Mouse (Mus musculus): Measurements from ENCODE around the gene Gm45902. TPM values are rescaled to one million over a fixed set of nuclear protein-coding genes. Genes with fewer than 3 reads are reported as not detected.

Gene Gm45902
- total and polyA plus RNA-seq, 3 experiments: 0.61 to 1.0 (median 0.91) TPM

DNA sequence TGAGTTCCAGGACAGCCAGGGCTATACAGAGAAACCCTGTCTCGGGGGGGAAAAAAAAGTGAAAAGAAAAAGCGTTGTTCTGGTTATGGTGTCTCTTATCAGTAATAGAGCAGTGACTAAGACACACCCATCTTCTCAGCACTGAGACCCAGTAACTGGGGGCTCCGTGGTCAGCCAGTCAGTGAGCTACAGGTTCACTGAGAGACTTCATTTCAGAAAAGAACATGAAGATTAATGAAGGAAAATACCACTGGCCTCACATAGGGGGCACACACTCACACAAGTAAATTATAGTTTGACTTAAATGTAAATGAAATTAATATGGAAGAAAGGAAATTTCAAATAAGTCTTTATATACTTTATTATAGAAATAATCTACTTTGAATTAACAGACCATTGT lies 32.4 kb downstream of the Gm45902 start:
- WGBS: 81% methylated on average over 3 of the region's 3 CpGs
- TF ChIP-seq POLR2A (IDR thresholded peaks at IDR 0.05; ENCODE audit: insufficient read depth, low read depth, low read length) (no peak), CTCF (IDR thresholded peaks at IDR 0.05) (0 out of 2 replicates have a peak, but pooled peaks have one; percentile 18)
- intact Hi-C loops (cut with DNase I): no loop called here
- no peak for DNase-seq
- no peaks in the 10 kb centered on the region for H3K27me3 ChIP-seq (ENCODE audit: control insufficient read depth, insufficient read depth, low read length)
- no peak overlapping the region for H3K9ac ChIP-seq (ENCODE audit: low read depth, low read length)
- H3K79me2 ChIP-seq (replicated peaks; ENCODE audit: control insufficient read depth, insufficient read depth, low read length): no peaks in the 10 kb centered on the region
- H3K27ac ChIP-seq: no peak overlapping the region
- no peak overlapping the region for H3K4me3 ChIP-seq
- H3K4me1 ChIP-seq (ENCODE audit: control insufficient read depth, insufficient read depth, low read length): peaks cover 2% of the 10 kb centered on the region
- no peaks in the 10 kb centered on the region; the same call in 1 of the 2 replicates for H3K36me3 ChIP-seq (ENCODE audit: control insufficient read depth, insufficient read depth, low read length)

DNA sequence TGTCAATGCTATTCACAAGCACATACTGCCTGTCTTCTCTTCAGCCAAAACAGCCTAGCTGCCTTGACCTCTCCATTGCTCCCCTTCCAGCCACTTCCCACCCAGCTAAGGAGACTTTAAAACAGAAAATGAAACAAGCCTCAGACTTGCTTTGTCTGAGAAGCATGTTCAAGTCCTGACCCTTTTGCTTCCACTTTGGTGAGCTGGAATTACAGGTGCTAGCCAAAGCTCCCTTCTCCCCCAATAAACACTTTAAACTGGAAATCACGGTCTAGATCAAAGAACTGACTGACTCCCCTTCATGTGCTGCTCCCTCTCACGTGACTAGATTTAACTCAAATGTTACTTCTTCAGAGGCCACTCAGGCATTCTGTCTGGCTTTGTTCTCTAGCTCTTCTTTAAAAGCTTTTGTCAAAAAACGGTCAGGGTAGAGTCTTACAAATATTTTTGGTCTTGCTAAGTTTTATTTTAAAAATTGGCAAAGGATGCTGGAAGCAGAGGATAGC lies 36.8 kb downstream of the Gm45902 start:
- H3K4me1 ChIP-seq (ENCODE audit: control insufficient read depth, insufficient read depth, low read length): peaks cover 2% of the 10 kb centered on the region
- 72% methylated on average over 3 of the region's 3 CpGs for WGBS
- no peak for DNase-seq
- TF ChIP-seq CTCF (IDR thresholded peaks at IDR 0.05) (no peak), POLR2A (IDR thresholded peaks at IDR 0.05; ENCODE audit: insufficient read depth, low read depth, low read length) (no peak), EP300 (IDR thresholded peaks at IDR 0.05; ENCODE audit: insufficient read depth, low read depth, low read length) (no peak)
- intact Hi-C loops (cut with DNase I): loop anchor here (2.0 kb wide), 1 partner anchor 37 kb away; the partner anchor contains the start of genes Cdnf, Gm45902 and Hspa14
- no peak overlapping the region for H3K9ac ChIP-seq (ENCODE audit: low read depth, low read length)
- no peaks in the 10 kb centered on the region for H3K79me2 ChIP-seq (replicated peaks; ENCODE audit: control insufficient read depth, insufficient read depth, low read length)
- no peak overlapping the region for H3K4me3 ChIP-seq
- H3K36me3 ChIP-seq (ENCODE audit: control insufficient read depth, insufficient read depth, low read length): no peaks in the 10 kb centered on the region; the same call in 1 of the 2 replicates
- no peaks in the 10 kb centered on the region for H3K27me3 ChIP-seq (ENCODE audit: control insufficient read depth, insufficient read depth, low read length)
- H3K27ac ChIP-seq: no peak overlapping the region; the same call in 1 of the 2 replicates

DNA sequence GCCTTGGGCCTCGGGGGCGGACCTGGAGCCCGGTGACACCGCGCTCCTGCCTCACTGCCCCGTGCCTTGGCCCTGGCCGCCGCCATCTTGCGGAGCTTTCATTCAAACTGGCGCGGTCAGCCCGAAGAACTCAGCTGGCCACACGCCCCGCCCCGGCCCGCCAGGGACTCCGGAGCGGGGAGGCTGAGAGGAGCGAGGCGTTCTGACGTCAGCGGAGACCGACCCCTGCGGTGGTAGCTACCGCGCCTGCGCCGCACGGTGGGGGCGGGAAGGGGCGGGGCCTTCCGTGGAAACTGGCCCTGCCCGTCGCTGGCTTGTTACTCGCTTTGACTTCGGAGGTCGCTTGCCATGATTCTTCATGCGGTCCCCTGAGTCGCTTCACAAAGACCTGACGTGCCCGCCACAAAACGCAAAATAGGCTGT lies 37.7 kb downstream of the Gm45902 start, which contains the start of gene Suv39h2:
Gene Suv39h2 (minus strand): TSS at position 171 of the 423 bp plus-strand sequence.
- Histone ChIP-seq H3K9ac (ENCODE audit: low read depth, low read length) (peak within 1 kb of the TSS; percentile 84), H3K4me1 (ENCODE audit: control insufficient read depth, insufficient read depth, low read length) (peaks cover 2% of the 10 kb centered on the region), H3K79me2 (replicated peaks; ENCODE audit: control insufficient read depth, insufficient read depth, low read length) (no peaks in the 10 kb centered on the region), H3K4me3 (peak within 1 kb of the TSS; percentile 77), H3K27ac (peak within 1 kb of the TSS; percentile 76), H3K27me3 (ENCODE audit: control insufficient read depth, insufficient read depth, low read length) (no peaks in the 10 kb centered on the region), H3K36me3 (ENCODE audit: control insufficient read depth, insufficient read depth, low read length) (no peaks in the 10 kb centered on the region; the same call in 1 of the 2 replicates)
- peak; percentile 98 to 99 for DNase-seq
- TF ChIP-seq POLR2A (IDR thresholded peaks at IDR 0.05; ENCODE audit: insufficient read depth, low read depth, low read length): peak; percentile 91
- no peak for TF ChIP-seq CTCF (IDR thresholded peaks at IDR 0.05)
- intact Hi-C loops (cut with DNase I): loop anchor here (2.0 to 5.0 kb wide), 2 partner anchors 38 to 53 kb away; partner anchors contain the start of genes Cdnf, Dclre1c, Gm45902 and Hspa14
- WGBS: under 1% methylated on average over 42 of the region's 42 CpGs

DNA sequence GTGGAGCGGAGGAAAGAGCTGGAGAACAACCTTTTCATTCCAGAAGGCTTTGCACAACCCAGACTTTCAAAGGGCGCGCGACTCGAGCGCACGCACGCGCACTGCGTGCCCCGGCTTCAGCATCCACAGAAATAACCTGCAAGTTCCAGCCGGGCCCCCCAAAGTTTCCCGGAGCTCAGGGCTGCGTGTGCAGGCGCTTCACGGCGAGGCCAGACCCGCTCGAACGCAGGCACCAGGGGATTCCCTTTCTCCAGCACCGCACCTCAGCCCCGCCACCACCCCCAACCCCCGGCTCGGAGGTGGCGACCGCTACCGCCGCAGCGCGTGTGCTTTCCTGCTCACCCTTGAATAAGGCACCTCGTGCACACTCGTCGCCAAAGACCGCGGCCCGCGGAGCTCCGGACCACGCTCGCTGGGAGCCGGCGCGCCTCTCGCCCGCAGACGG lies 38.2 kb downstream of the Gm45902 start:
- no peaks in the 10 kb centered on the region; the same call in 1 of the 2 replicates for H3K36me3 ChIP-seq (ENCODE audit: control insufficient read depth, insufficient read depth, low read length)
- intact Hi-C loops (cut with DNase I): loop anchor here (2.0 to 5.0 kb wide), 2 partner anchors 38 to 52 kb away; partner anchors contain the start of genes Cdnf, Dclre1c, Gm45902 and Hspa14
- DNase-seq: peak; percentile 60 to 68
- peak overlapping the region; percentile 77 for H3K4me3 ChIP-seq
- TF ChIP-seq CTCF (IDR thresholded peaks at IDR 0.05): no peak
- no peak for TF ChIP-seq POLR2A (IDR thresholded peaks at IDR 0.05; ENCODE audit: insufficient read depth, low read depth, low read length)
- no peak for TF ChIP-seq EP300 (IDR thresholded peaks at IDR 0.05; ENCODE audit: insufficient read depth, low read depth, low read length)
- peaks cover 2% of the 10 kb centered on the region for H3K4me1 ChIP-seq (ENCODE audit: control insufficient read depth, insufficient read depth, low read length)
- H3K27ac ChIP-seq: peak overlapping the region; percentile 20
- WGBS: under 1% methylated on average over 46 of the region's 46 CpGs
- no peaks in the 10 kb centered on the region for H3K79me2 ChIP-seq (replicated peaks; ENCODE audit: control insufficient read depth, insufficient read depth, low read length)
- H3K9ac ChIP-seq (ENCODE audit: low read depth, low read length): peak overlapping the region; percentile 66
- H3K27me3 ChIP-seq (ENCODE audit: control insufficient read depth, insufficient read depth, low read length): no peaks in the 10 kb centered on the region

DNA sequence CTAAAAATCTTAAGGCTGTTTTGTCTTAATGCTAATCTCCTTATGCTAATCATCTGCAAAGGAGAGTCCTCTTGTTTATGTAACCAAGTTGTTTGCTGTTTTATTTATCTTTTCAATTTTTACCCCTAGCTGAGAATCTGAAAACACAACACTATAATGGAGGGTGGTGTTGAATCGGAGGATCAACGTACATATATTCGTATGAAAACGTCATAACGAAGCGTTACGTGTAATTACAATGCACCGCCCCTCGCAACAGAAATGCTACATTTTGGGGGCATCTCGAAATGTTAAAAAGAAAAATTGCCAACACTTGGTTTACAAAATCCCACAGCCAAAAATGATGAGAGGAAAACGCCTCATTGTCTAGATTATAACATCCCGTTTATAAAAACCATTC lies 38.7 kb downstream of the Gm45902 start:
- H3K27ac ChIP-seq: no peak overlapping the region
- intact Hi-C loops (cut with DNase I): loop anchor here (2.0 to 5.0 kb wide), 2 partner anchors 39 to 52 kb away; partner anchors contain the start of genes Cdnf, Dclre1c, Gm45902 and Hspa14
- H3K36me3 ChIP-seq (ENCODE audit: control insufficient read depth, insufficient read depth, low read length): no peaks in the 10 kb centered on the region; the same call in 1 of the 2 replicates
- WGBS: 2% methylated on average over 12 of the region's 12 CpGs
- peak overlapping the region; percentile 77 for H3K4me3 ChIP-seq
- no peaks in the 10 kb centered on the region for H3K79me2 ChIP-seq (replicated peaks; ENCODE audit: control insufficient read depth, insufficient read depth, low read length)
- TF ChIP-seq CTCF (IDR thresholded peaks at IDR 0.05) (no peak), EP300 (IDR thresholded peaks at IDR 0.05; ENCODE audit: insufficient read depth, low read depth, low read length) (no peak), POLR2A (IDR thresholded peaks at IDR 0.05; ENCODE audit: insufficient read depth, low read depth, low read length) (no peak)
- H3K27me3 ChIP-seq (ENCODE audit: control insufficient read depth, insufficient read depth, low read length): no peaks in the 10 kb centered on the region
- no peak for DNase-seq
- peaks cover 2% of the 10 kb centered on the region for H3K4me1 ChIP-seq (ENCODE audit: control insufficient read depth, insufficient read depth, low read length)
- peak overlapping the region; percentile 57; the same call in 1 of the 2 replicates for H3K9ac ChIP-seq (ENCODE audit: low read depth, low read length)

DNA sequence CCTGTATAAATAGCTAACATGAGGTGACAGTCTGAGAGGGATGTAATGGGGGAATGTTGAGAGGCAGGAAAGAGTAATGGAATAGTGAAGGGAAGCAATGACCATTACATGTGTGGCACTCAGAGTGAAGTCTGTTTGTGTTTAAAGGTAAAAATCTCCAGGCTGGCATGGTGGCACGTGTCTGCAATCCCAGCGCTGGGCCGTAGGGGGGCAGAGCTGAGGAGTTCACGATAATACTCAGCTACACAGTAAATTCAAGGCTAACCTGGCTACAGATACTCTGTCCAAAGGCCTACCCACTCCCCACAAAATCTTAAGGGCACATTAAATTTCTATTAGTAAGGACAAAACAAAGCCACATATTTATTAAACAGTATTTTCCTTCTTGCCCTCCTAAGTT lies 56.0 kb downstream of the Gm45902 start:
- 85% methylated on average over 4 of the region's 4 CpGs for WGBS
- Histone ChIP-seq H3K36me3 (ENCODE audit: control insufficient read depth, insufficient read depth, low read length) (no peaks in the 10 kb centered on the region; the same call in 1 of the 2 replicates), H3K4me1 (ENCODE audit: control insufficient read depth, insufficient read depth, low read length) (no peaks in the 10 kb centered on the region), H3K79me2 (replicated peaks; ENCODE audit: control insufficient read depth, insufficient read depth, low read length) (no peaks in the 10 kb centered on the region), H3K9ac (ENCODE audit: low read depth, low read length) (no peak overlapping the region), H3K27ac (no peak overlapping the region), H3K4me3 (no peak overlapping the region), H3K27me3 (ENCODE audit: control insufficient read depth, insufficient read depth, low read length) (no peaks in the 10 kb centered on the region)
- TF ChIP-seq EP300 (IDR thresholded peaks at IDR 0.05; ENCODE audit: insufficient read depth, low read depth, low read length): no peak
- TF ChIP-seq POLR2A (IDR thresholded peaks at IDR 0.05; ENCODE audit: insufficient read depth, low read depth, low read length): no peak
- TF ChIP-seq CTCF (IDR thresholded peaks at IDR 0.05): no peak
- DNase-seq: no peak
- intact Hi-C loops (cut with DNase I): no loop called here

Other genes starting within 250 kb of the Gm45902 start
- 10 to 100 TPM in 1 of 2 experiments, 1 to 10 TPM in 1; 7.8 to 10.4 TPM for gene Nmt2, start 228.6 kb downstream of the Gm45902 start, total RNA-seq (2021)
- gene Nmt2, start 228.6 kb downstream of the Gm45902 start, polyA plus RNA-seq (2012; rRNA removed): 3.7 and 5.6 TPM in 2 replicates
- 1 to 10 TPM; 4.3 to 5.8 TPM for gene Rpp38, start 180.1 kb downstream of the Gm45902 start, total RNA-seq (2021)
- 2.8 and 5.4 TPM in 2 replicates for gene Rpp38, start 180.1 kb downstream of the Gm45902 start, polyA plus RNA-seq (2012; rRNA removed)
- gene Acbd7, start 176.6 kb downstream of the Gm45902 start, total RNA-seq (2021): 1 to 10 TPM; 1.1 to 1.7 TPM
- not detected in 2 replicates for gene Acbd7, start 176.6 kb downstream of the Gm45902 start, polyA plus RNA-seq (2012; rRNA removed)
- gene Olah, start 115.6 kb downstream of the Gm45902 start, total RNA-seq (2021): not detected
- gene Olah, start 115.6 kb downstream of the Gm45902 start, polyA plus RNA-seq (2012; rRNA removed): not detected in 2 replicates
- gene Meig1, start 90.1 kb downstream of the Gm45902 start, total RNA-seq (2021): 1 to 10 TPM; 1.9 to 2.4 TPM
- gene Meig1, start 90.1 kb downstream of the Gm45902 start, polyA plus RNA-seq (2012; rRNA removed): 1.0 and 1.8 TPM in 2 replicates
- 1 to 10 TPM; 2.1 to 2.7 TPM for gene Dclre1c, start 88.7 kb downstream of the Gm45902 start, total RNA-seq (2021)
- gene Dclre1c, start 88.7 kb downstream of the Gm45902 start, polyA plus RNA-seq (2012; rRNA removed): 2.1 and 5.1 TPM in 2 replicates
- gene Suv39h2, start 37.8 kb downstream of the Gm45902 start, total RNA-seq (2021): under 1 TPM; 0.50 to 0.96 TPM
- 0.23 and 0.73 TPM in 2 replicates for gene Suv39h2, start 37.8 kb downstream of the Gm45902 start, polyA plus RNA-seq (2012; rRNA removed)
- gene Hspa14, start within 50 bp of the Gm45902 start, total RNA-seq (2021): 10 to 100 TPM; 21.5 to 22.7 TPM
- gene Hspa14, start within 50 bp of the Gm45902 start, polyA plus RNA-seq (2012; rRNA removed): 16.9 and 21.5 TPM in 2 replicates
- gene Cdnf, start 240 bp upstream of the Gm45902 start, total RNA-seq (2021): 10 to 100 TPM; 22.1 to 30.8 TPM
- gene Cdnf, start 240 bp upstream of the Gm45902 start, polyA plus RNA-seq (2012; rRNA removed): 7.0 and 15.3 TPM in 2 replicates
- 10 to 100 TPM in 1 of 2 experiments, 1 to 10 TPM in 1; 5.5 to 10.1 TPM for gene Fam107b, start 57.7 kb upstream of the Gm45902 start, total RNA-seq (2021)
- 3.2 and 4.7 TPM in 2 replicates for gene Fam107b, start 57.7 kb upstream of the Gm45902 start, polyA plus RNA-seq (2012; rRNA removed)